Mouse (Mus musculus) yolk sac, embryonic 10.5 days (tissue): ENCODE measurements around the gene Sdhb.

ENCODE experiments used
- DNase-seq: peaks from one replicate; pipeline ENCODE4 v3.0.0-alpha.2; 2017; ENCODE audit warnings: low spot score

Gene Sdhb

DNA sequence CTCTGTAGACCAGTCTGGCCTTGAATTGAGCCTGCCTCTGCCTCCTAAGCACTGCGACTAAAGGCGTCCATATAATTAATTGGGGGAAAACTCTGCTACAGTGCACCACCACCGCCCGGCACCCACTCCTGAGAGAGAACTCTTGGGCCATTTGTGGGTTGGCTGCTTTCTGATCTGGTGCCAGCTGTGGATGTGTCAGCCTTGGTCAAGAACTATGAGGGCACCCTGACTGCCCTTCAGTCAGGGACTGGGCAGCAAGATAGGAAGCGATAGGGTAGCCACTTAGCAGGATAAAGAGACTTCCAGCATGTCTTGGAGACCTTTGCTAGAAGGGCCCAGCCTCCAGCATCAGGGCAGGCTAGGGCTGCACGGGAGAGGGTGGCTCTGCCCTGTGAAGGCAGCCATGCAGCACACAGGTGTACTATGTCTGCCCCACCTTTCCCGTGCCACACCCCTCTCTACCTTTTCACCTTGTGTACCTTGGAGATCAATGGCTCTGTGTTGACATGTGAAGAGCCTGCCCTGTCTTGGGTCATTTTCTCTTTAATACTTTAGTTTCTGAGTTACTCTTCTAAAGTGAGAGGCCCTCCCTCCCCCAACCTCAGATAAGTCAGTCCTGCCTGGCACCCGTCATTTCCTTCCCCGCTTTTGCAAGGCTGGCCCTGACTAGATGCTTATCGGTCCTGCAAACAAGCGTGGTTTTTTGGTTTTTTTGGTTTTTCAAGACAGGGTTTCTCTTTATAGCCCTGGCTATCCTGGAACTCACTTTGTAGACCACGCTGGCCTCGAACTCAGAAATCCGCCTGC is 17.1 kb downstream of the Sdhb start:
- no peak for DNase-seq

DNA sequence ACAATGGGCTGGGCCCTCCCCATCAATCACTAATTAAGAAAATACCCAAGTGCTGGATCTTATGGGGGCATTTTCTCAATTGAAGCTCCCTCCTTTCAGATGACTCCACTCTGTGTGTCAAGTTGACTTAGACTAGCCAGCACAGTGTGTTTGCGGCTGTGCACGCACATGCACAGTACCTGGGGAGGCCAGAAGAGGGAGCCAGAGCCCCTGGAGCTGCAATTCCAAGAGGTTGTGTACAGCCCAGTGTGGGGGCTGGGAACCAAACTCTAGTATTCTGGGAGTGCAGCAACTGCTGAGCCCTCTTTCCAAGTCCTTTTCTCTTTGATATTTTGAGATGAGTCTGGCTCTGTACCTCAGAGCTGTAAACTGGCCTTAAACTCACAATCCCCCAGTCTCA is 20.6 kb downstream of the Sdhb start:
- DNase-seq: no peak

DNA sequence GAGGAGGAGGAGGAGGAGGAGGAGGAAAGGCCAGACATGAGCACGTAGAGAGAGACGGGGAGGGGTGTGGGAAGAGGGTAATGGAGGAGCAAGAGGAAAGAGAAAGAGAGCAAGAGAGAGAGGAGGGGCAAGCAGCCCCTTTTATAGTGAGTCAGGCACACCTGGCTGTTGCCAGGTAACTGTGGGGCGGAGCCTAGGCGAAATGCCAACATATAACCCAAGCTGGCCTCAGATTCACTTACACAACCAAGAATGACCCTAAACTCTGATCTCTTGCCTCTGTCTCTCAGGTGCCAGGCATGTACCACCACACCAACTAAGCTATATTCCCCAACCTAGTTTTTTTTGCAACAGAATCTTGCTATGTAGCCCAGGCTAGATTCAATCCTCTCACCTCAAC is 21.8 kb downstream of the Sdhb start:
- no peak for DNase-seq

DNA sequence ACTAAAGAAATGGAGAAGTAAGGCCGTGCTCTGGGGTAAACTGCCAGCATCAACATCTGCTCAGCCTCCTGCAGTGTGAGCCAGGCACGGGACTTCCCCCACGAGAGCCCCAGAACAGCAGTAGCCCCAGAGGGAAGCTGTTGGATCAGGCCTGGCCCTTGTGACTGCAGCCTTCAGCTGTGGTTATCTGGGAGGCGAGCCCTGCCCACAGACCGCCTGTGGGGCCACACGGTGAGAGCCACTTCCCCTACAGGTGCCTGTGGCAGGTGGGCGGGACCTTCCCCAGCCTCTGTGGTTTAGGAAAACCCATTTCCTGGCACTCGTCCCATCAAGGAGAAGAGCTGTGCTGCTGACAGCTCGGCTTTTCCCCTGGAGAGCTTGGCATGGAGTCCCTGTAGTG is 22.4 kb downstream of the Sdhb start:
- no peak for DNase-seq

DNA sequence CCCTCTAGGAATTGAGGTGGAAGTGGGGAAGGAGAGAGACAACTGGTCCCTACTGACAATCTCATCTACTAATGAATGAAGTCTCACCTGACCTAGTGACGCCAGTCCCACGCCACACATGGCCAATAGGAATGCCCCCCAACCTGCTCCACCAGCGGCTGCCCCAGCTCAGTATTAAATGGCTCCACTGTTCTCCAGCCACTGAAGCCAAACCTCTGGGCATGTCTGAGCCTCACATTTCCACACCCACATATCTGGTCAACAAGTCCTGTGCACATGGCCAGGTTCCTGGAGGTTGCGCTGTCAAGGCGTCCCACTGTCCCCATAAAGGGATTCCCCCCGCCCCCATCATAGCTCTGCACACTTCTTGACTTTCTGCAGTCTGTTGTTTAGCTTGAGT is 23.5 kb downstream of the Sdhb start:
- no peak for DNase-seq

DNA sequence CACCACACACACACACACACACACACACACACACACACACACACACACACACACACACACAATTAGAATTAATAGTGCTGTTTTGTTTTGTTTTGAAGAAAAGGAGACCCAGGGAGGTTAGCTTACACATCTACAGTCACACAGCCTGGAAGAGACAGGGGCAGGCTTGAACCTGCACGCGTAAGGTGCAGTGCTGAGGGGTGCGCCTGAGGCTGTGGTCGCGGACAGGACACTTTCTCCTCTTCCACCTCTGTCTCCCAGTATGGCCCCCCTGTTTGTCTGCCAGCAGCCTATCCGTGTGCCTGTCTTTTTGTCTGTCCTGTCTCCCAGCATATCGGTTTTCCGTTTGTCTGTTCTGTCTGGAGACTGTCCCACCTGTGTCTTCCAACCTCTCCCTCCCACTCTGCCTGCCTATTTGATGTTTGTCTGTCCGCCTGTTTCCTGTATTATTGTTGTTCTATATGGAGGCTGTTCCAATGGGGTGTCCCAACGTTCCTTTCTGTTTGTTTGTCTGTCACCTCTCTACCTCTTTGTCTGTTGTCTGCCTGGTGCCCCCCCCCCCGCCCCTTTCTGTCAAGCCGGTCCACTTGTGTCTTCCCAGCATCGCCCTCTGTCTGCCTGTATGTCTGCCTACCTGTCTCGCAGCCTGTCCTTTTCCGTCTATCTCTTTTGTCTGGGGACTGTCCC is 25.2 kb downstream of the Sdhb start:
- no peak for DNase-seq

DNA sequence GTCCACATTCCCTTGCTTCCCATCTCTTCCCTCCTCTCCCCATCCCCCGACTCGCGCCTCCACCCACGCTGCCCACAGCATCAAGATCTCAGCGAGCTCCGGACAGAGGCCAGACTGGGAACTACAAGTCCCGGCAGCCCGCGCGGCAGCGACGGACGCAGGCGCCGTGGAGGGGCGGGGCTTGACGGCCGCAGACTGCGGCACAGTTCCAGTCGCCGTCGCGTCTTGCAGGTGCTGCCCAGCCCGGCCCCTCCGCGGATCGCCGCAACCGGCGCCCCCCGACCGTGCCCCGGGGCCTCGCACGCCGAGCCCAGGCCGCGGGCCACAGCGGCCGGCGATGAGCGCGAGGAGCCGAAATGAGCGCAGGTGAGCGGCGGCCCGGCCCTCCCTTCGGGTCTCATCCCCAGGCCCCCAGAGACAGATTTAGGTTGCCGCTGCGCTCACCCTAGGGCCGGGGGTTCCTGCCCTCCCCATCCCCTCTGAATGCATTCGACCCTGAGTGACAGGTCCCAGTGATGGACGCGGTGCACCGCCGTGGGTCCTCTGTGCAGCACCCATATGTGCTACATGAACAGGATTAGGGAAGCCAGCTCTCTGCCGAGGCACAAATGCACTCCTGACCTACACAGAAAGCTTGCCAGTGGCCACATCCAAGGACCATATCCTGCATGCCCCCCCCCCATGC is 25.9 kb downstream of the Sdhb start, which contains the start of gene Atp13a2:
Gene Atp13a2, plus strand, starts transcription at position 163 of the 685 bp plus-strand sequence.
- DNase-seq: peak; percentile 83

DNA sequence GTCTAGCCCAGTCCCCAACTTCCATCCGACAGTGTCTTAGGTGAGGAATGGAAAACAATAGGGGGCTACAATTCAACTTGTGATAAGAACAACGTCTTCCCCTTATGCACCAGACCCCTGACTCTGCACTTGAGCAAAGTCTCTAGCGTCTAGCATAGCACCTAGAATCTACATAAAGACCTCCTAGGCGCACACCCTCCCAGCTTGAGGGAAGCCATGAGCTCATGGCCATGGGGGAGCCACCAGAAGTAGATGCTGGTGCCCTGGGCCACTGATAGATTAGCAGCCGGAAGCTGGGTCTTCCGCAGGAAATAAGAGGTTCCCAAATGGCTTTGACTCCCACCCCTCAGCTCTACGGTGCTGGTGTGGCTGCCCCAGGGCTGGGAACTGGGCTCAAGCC is 26.5 kb downstream of the Sdhb start:
- no peak for DNase-seq

DNA sequence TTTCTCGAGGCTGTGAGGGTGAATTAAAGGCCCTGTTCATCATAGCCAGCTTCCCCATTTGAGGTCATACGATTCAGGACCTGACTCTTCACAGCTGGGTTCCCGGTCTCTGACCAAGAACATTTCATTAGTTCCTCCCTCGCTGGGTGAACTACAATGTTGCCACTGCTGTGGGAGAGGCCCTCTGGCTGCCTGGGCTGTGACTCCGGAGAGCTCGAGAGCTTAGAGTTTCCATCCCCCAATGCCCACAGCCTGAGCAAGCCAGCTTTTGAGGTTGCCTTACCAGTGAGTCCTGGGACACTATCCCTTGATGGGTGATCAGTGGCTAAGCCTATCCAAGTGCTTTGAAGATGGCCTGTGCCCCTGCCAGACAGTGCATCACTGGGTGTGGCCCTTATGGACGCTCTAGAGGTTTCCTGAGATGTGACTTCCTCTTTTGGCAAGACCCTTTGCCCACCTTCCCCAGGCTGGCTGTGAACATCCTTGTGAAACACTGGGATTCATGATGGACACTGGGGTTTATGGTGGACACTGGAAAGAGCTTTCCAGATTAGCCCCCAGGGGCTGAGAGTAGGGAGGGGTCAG is 27.8 kb downstream of the Sdhb start:
- DNase-seq: no peak

DNA sequence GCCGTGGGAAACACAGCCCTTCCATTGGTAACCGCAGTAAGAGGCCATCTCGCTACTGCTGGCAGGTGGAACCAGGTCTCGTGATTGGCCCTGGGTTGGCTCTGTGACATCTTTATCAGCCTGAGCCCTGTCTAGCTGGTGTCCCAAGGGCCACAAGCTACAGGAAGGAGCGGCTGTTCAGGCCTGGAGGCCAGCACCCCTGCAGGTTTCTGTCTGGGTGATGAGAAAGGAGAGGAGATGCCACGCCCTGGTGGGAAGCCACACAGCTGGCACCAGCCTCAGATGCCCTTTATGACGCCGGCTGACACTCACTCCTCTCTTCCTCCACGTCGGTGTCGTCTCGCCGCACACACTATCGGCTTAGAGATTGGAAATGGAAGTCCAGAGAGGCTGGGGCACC is 28.4 kb downstream of the Sdhb start:
- DNase-seq: no peak

DNA sequence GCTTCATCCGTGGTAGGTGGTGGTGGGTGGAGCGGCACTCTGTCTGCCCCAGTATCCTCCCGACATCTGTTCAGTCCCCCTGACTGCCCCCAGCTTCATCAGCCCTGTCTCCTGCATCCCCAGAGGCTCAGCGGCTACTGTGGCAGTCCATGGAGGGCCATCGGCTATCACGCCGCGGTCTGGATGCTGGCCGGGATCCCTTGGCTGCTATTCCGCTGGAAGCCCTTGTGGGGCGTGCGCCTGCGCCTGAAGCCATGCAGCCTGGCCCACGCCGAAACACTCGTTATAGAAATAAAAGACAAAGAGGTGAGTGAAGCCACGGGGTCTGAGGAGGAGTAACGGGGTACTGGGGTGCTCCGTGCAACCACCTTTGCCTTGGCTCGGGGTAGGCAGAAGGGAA is 31.2 kb downstream of the Sdhb start:
- no peak for DNase-seq

DNA sequence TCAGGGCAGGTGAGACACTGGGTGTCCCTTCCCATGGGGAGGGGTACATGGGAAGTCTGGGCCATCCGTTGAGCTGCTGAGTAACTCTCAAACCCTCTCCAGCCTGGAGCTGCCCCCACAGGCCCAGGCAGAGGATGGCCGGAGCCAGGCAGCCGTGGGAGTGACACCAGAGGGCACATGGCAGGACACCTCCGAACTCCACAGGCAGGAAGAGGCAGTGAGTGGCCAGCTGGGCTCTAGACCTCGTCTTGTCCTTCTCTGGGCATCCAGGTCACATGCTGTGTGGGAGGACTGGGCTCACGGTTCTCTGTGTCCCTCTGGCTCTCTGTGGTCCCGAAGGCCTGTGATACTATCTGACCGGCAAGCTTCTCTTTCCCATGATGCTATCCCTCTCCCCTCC is 32.8 kb downstream of the Sdhb start:
- DNase-seq: no peak

DNA sequence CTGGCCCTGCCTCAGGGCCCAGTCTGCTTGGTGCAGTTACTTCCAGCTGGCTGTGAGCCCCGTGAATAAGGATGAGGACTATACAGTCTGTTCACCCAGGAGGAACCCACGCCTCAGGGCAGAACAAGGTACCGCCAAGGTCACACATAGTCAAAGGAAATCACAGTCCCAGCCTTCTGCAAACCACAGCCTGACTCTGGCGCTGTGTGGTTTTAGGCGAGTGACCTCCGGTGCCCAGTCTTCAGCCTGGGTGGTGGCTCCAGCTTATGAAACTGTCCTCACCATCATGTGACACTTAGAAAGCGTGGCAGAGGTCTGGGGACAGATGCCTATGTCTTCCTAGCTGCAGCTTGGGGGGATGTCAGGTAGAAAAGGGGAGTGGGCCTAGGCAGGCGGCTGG is 34.8 kb downstream of the Sdhb start:
- no peak for DNase-seq

DNA sequence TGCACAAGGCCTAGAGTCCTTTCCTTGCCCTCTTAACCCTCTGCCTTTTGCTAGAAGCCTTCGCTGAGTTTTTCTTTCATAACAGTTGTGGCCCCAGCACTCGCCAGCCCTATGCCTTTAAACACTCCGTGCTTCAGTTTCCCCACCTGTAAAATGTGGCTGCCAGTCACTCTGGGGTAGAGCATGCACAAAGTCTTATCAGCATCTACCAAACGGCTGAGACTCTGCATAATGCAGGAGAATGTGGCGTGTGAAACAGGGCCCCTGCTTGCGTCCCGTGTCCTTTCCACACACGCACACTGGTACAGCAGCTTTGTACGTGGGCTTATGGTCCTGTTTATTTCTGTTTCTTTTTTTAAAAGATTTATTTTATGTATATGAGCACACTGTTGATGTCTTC is 35.8 kb downstream of the Sdhb start:
- no peak for DNase-seq

DNA sequence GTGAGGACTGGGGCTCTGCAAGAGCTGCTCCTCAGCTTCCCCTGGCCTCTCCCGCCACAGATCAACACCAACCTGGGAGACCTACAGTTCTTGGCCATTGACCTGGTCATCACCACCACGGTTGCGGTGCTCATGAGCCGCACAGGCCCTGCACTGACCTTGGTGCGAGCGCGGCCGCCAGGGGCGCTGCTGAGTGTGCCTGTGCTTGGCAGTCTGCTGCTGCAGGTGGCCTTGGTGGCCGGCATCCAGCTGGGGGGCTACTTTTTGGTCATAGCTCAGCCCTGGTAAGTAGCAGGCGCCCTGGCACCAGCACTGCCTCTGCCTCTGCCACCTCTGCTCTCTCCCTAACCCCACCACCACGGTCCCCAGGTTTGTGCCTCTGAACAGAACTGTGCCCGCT is 45.0 kb downstream of the Sdhb start:
- DNase-seq: no peak

DNA sequence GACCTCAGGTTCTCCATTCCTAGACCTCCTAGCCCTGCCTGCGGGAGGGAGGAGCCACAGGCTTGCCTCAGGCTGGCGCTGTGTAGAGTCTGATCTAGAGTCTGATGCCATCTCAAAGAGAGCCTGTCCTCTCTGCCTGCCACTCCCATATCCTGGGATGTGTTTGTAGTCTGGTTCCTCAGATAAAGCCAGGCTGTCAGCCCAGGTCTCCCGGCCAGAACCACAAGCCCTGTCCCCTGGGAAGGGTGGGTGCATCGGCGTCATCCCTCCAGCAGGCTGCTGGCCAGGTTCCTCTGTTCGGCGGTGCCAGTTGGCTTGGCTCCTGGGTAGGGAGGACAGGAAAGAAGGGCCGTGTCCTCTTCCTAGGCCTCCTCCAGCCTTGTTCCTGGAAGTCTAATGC is 47.0 kb downstream of the Sdhb start:
- DNase-seq: no peak

DNA sequence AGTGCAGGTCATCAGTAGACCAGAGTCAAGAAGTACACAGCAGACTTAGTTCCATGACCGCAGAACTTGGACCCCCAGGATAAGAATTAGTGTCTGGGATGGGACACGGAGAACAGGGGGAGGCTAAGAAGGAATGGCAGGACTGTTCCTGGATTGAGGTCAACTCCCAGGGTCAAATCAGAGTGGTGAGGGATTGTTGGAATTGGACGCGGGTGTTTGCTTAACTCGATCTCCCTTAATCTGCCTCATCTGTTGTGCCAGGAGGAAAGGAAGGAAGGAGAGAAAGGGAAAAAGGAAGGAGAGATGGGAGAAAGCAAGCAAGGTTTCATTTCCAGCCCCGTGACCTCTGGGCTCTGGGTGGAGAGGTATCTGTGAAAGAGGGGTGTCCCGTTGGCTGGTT is 49.1 kb downstream of the Sdhb start, which contains the start of gene Mfap2:
Gene Mfap2, plus strand, starts transcription at position 301 of the 400 bp plus-strand sequence.
- no peak for DNase-seq

DNA sequence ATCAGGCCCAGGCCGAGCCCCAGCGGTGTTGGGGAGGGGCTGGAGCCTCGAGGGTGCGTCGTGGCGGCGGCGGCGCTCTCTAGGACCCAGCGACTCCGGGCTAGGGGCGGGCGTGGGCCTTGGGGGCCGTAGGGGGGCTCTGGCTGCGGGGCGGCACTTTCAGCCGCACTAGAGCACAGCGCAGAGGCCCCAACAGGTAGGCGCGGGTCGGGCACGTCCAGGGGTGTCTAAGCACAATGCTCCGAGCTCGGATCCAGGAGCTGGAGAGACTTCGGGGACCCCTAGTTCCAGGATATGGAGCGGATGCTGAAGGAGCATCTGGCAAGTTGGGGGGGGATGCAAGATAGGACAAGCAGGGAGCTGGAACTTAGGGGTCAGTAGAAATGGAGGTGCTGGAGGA is 49.5 kb downstream of the Sdhb start:
- DNase-seq: peak; percentile 60

DNA sequence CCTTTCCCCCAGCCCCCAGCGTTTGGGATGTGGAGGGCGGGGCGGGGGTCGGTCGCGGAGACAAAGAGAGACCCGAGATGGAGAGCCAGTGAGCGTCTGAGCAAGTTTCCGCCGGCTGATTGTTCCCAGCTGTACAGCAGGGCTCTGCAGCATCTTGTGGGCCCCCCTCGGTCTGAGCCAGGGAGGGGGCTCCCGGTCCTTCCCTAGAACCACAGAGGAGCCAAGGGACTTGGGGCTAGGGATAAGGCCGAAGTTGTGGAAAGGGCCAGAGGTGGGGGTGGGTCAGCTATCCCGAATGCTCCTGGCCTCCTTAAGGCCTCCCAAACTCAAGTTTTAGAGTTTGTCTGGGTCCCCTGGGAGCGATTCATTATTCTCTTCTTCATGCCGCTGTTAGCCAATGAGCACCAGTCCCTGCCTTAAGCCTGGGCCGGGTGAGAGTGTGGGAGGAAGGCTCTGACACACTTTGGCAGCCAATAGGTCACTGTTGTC is 50.0 kb downstream of the Sdhb start:
- no peak for DNase-seq

DNA sequence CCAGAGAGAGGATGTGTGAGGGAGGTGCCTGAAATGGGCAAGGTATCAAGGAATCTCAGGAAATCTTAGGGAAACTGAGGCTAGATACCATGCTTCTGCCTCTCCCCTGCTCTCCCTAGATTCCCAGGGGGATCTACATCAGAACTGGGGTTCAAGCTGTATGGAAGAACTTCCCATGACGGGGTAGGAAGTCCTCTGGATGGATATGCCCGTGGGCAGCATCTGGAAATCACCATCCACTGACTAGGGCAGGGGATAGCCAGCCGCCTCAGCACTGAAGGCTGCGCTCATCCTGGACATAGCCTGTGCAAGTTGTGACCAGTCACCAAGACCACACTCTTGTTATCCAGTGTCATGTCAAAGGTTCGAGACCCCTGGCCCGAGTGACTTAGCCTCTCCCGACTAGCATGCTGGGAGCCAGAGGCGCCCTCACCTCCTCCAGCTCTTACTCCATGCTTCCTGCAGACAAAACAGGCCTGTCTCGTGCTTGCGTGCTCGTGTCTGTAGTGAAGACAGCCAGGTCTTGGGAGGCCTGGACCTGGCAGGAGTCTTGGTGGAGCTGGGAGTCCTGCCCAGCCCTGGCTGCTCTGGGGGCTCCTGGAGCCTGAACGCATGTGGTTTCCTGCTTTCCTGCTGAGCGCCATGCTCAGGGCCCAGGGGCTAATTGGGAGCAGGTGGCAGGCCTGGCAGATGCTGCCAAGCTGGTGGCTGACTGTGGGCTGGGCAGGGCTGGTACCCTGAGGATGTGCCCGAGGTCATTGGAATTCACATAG is 50.7 kb downstream of the Sdhb start:
- DNase-seq: no peak

DNA sequence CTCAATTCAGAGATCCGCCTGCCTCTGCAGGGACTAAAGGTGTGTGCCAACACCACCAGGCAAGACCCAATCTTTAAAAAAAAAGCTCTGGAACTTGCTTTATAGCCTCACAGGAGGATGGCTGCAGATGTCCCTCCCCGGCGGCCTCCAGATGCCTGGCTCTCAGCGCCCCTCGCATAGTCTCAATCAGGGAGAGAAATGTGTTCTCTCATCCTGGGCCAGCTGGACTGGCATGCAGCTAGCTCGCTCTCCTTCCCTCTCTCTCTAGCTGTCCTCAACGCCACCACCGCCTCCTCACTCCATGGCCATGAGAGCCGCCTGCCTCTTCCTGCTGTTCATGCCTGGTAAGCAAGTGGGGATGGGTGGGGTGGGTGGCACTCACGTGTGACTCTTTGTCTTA is 51.6 kb downstream of the Sdhb start:
- no peak for DNase-seq

DNA sequence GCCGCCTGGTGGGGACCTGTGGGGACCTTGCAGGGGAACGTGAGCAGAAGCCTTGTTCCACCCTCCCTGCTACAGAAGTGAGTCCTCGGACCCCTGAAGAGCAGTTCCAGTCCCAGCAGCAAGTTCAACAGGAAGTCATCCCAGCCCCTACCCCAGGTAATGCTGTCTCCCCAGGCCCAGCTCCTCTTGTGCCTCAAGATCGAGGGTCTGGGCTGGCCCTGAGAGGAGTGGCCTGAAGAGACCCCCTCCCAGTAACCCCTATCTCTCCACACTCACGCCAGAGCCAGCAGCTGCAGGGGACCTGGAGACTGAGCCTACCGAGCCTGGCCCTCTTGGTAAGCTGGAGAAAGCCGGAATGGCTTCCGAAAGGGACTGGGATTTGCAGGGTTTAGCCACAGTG is 53.1 kb downstream of the Sdhb start:
- DNase-seq: no peak
